Mouse (Mus musculus): ENCODE data around the gene Als2. TPM values are rescaled to one million over a fixed set of nuclear protein-coding genes. Genes with fewer than 3 reads are reported as not detected.

Als2 gene
- total and polyA plus RNA-seq, 3 experiments, result 13.4 to 41.0 (median 25.0) TPM

DNA sequence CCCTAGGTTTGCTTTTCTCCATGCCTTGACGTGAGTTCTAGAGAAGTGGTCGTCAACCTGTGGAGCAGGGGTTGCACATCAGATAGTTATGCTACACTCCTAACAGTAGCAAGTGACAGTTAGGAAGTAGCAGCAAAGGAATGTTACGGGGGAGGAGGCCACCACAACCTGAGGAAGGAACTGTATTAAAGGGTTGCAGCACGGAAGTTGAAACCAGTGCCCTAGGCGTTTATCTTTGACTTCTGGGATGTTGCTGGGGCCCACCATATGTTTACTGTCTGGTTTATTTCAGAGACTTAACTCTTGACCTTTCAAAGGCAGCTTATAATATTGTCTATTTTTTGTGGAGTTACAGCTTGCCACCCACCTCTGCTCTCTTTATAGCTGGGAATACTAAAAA is 65.2 kb downstream of the Als2 start:
- Histone ChIP-seq H3K27me3 (replicated peaks) (no peaks in the 10 kb centered on the region), H3K27ac (ENCODE audit: insufficient read depth, low read depth) (no peak overlapping the region), H3K4me2 (ENCODE audit: insufficient read depth, low read depth, poor library complexity, severe bottlenecking) (no peak overlapping the region), H3K9me3 (replicated peaks; ENCODE audit: low read length) (no peaks in the 10 kb centered on the region), H3K4me1 (ENCODE audit: control insufficient read depth in 1 of 2, insufficient read depth in 2 of 2) (peaks cover 0 to 7% of the 10 kb centered on the region in 2 experiments; a peak in 1 of 4 replicates), H3K79me2 (replicated peaks; ENCODE audit: control insufficient read depth, extremely low read depth, insufficient read depth, poor library complexity, severe bottlenecking) (no peaks in the 10 kb centered on the region), H3K9ac (ENCODE audit: insufficient read depth, low read depth) (no peak overlapping the region), H3K36me3 (replicated peaks in 1 of 2; ENCODE audit: control insufficient read depth in 1 of 2, insufficient read depth in 1 of 2, low read length in 1 of 2) (peaks cover 52 to 85% of the 10 kb centered on the region in 2 experiments), H3K4me3 (replicated peaks in 1 of 3; ENCODE audit: low read depth in 2 of 3, low read length in 2 of 3, poor library complexity in 1 of 3) (no peak overlapping the region)
- TF ChIP-seq POLR2AphosphoS2 (IDR thresholded peaks at IDR 0.05; ENCODE audit: low read depth, low read length) (no peak), NRF1 (IDR thresholded peaks at IDR 0.05; ENCODE audit: low read depth, low read length) (no peak), RAD21 (IDR thresholded peaks at IDR 0.05; ENCODE audit: low read depth, low read length) (no peak), BHLHE40 (IDR thresholded peaks at IDR 0.05; ENCODE audit: low read depth, low read length) (no peak), ZKSCAN1 (IDR thresholded peaks at IDR 0.05; ENCODE audit: borderline replicate concordance, low read depth, low read length) (no peak), UBTF (IDR thresholded peaks at IDR 0.05; ENCODE audit: low read depth, low read length) (no peak), RCOR1 (conservative IDR thresholded peaks at IDR 0.05; ENCODE audit: low read depth, low read length) (no peak), ZMIZ1 (IDR thresholded peaks at IDR 0.05; ENCODE audit: low read depth, low read length) (no peak), POLR2A (IDR thresholded peaks at IDR 0.05; ENCODE audit: low read depth, low read length) (no peak), MEF2A (IDR thresholded peaks at IDR 0.05; ENCODE audit: borderline replicate concordance, low read depth, low read length) (no peak), CHD1 (IDR thresholded peaks at IDR 0.05; ENCODE audit: low read depth, low read length) (no peak)
- in situ Hi-C loops (cut with MboI; ENCODE audit: low pct_ligation_motif_present, low pct_unique_long_range_greater_than_20kb, low sequenced_read_pairs), result no loop called here
- no peak for DNase-seq (ENCODE audit: extremely low read depth)
- dilution Hi-C loops (cut with MboI; ENCODE audit: extremely low pct_ligation_motif_present, extremely low pct_unique_long_range_greater_than_20kb, low sequenced_read_pairs), result no loop called here

DNA sequence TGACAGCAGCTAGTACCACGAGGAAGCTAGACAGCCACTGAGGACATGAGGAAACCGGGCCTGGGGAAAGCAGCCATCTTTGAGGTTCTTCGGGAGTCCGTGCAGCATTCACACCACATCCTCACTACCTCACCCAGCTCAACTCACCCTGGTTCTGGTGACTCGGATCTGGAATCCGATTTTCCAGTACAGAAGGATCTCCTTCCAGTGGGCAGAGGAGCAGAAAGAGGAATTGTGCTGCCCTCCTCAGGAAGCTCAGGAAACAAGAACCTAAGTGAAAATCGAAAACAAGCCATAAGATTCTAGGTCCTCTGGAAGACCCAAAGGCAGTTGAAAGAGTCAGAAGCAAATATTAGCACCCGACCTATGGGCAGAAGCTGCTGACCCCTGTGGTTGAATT is 66.7 kb downstream of the Als2 start:
- Histone ChIP-seq H3K9me3 (replicated peaks; ENCODE audit: low read length) (no peaks in the 10 kb centered on the region), H3K4me2 (ENCODE audit: insufficient read depth, low read depth, poor library complexity, severe bottlenecking) (no peak overlapping the region), H3K4me1 (ENCODE audit: control insufficient read depth in 1 of 2, insufficient read depth in 2 of 2) (peaks cover 0 to 7% of the 10 kb centered on the region in 2 experiments; a peak in 1 of 4 replicates), H3K79me2 (replicated peaks; ENCODE audit: control insufficient read depth, extremely low read depth, insufficient read depth, poor library complexity, severe bottlenecking) (no peaks in the 10 kb centered on the region), H3K36me3 (replicated peaks in 1 of 2; ENCODE audit: control insufficient read depth in 1 of 2, insufficient read depth in 1 of 2, low read length in 1 of 2) (peaks cover 50 to 88% of the 10 kb centered on the region in 2 experiments), H3K9ac (ENCODE audit: insufficient read depth, low read depth) (no peak overlapping the region), H3K4me3 (replicated peaks in 1 of 3; ENCODE audit: low read depth in 2 of 3, low read length in 2 of 3, poor library complexity in 1 of 3) (no peak overlapping the region), H3K27me3 (replicated peaks) (no peaks in the 10 kb centered on the region), H3K27ac (ENCODE audit: insufficient read depth, low read depth) (no peak overlapping the region)
- in situ Hi-C loops (cut with MboI; ENCODE audit: low pct_ligation_motif_present, low pct_unique_long_range_greater_than_20kb, low sequenced_read_pairs), result no loop called here
- dilution Hi-C loops (cut with MboI; ENCODE audit: extremely low pct_ligation_motif_present, extremely low pct_unique_long_range_greater_than_20kb, low sequenced_read_pairs), result no loop called here
- DNase-seq (ENCODE audit: extremely low read depth), result no peak
- TF ChIP-seq IRF4 (IDR thresholded peaks at IDR 0.05; ENCODE audit: low read depth, low read length) (no peak), KAT2A (IDR thresholded peaks at IDR 0.05; ENCODE audit: insufficient replicate concordance, low read length) (no peak), MYC (IDR thresholded peaks at IDR 0.05; ENCODE audit: low read depth, low read length) (no peak), MAFK (IDR thresholded peaks at IDR 0.05; ENCODE audit: insufficient replicate concordance, low read length) (no peak), ZNF384 (IDR thresholded peaks at IDR 0.05; ENCODE audit: low read depth, low read length) (no peak), E2F4 (IDR thresholded peaks at IDR 0.05; ENCODE audit: insufficient replicate concordance, low read depth, low read length) (no peak), EP300 (IDR thresholded peaks at IDR 0.05; ENCODE audit: low read length) (no peak), CHD2 (IDR thresholded peaks at IDR 0.05; ENCODE audit: low read length) (no peak), CHD1 (IDR thresholded peaks at IDR 0.05; ENCODE audit: low read depth, low read length) (no peak), TCF12 (IDR thresholded peaks at IDR 0.05; ENCODE audit: low read depth, low read length) (no peak), MAX (IDR thresholded peaks at IDR 0.05; ENCODE audit: low read length) (no peak), ZMIZ1 (IDR thresholded peaks at IDR 0.05; ENCODE audit: low read depth, low read length) (no peak), JUND (conservative IDR thresholded peaks at IDR 0.05; ENCODE audit: low read depth, low read length) (no peak), JUN (IDR thresholded peaks at IDR 0.05; ENCODE audit: insufficient read depth, low read depth, low read length) (no peak)
